Mouse (Mus musculus) adrenal gland, postnatal 36 days (tissue): ENCODE results near the gene Tnfrsf13c. TPM values are rescaled to one million over a fixed set of nuclear protein-coding genes. Genes with fewer than 3 reads are reported as not detected.

Source experiments
- DNase-seq, 2 experiments: peaks; one replicate each; pipeline ENCODE4 v3.0.0; 2021; ENCODE audit warnings: mixed read lengths in 1 of 2
- total RNA-seq, 2 experiments: library from RNA; stranded (reverse); gene quantifications; 2 replicates each; pipeline ENCODE4 v1.2.3; 2021

Gene Tnfrsf13c
- total RNA-seq, 2 experiments from 2014 or later: 0.20 TPM; not detected in 1

DNA sequence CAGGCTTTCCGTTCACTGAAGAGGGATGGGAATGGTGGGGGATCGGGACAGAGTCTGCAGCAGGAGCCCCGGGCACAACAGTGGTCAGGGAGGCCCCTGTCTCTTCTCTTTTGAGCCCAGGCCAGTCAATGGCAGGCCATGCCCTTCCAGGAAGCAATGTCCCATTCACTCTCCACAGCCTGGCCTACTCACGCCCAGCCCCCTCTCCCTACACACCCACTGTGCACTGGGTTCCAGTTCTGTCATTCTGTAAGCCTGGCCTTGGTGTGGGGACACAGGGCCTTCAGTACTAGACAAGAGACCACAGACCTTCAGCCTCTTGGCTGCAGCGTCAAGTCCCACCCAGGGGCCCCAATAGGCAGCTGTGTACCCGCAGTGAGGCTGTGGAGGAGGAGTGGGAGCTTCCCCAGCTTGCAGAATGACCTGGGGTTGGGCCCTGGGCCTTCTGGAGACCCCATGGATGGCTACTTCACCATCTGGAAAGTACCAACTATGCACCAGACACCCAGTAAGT lies 6.0 kb upstream of the Tnfrsf13c start:
- DNase-seq: no peak

DNA sequence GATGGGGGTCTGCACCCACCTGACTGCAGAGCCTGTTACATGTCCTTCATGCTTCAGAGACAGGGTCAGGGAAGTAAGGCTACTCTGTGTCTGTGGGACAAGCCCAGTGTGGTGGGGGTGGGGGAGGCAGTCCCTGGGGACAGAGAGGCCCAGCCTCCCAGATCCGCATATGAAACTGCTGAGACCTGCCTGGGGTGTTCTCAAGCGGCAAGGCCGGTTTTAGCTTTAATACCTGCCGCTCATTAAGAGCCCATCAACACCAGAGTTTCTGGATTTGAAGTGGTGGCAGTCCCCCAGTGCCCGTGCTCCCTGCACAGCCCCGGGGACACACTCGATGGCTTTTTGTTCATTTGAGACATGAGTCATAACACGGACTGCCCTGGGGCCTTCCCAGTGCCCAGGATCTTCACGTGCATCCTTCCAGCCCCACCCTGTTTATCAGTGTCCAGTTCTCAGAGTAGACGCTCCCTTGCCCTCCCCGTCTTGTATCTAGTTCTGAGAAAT lies 5.4 kb upstream of the Tnfrsf13c start:
- DNase-seq: no peak

DNA sequence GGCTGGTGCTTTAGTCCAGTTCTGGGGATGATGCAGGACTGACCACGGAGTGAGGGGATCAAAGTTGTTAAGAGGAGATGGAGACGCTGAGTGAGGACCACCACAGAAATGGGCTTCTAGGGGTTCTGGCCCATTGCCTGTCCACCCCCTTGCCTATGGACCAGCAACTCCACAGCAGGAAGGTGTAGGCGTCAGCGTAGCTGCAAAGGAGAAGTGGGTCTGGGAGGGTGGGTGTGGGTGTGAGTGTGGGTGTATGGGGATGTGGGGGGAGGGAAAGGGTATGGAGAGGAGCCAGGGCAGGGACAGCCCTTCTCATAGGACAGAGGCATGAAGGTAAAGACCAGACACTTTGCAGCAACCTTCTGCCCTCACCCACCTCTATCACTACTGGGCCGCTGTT lies 1.6 kb upstream of the Tnfrsf13c start:
- no peak for DNase-seq

DNA sequence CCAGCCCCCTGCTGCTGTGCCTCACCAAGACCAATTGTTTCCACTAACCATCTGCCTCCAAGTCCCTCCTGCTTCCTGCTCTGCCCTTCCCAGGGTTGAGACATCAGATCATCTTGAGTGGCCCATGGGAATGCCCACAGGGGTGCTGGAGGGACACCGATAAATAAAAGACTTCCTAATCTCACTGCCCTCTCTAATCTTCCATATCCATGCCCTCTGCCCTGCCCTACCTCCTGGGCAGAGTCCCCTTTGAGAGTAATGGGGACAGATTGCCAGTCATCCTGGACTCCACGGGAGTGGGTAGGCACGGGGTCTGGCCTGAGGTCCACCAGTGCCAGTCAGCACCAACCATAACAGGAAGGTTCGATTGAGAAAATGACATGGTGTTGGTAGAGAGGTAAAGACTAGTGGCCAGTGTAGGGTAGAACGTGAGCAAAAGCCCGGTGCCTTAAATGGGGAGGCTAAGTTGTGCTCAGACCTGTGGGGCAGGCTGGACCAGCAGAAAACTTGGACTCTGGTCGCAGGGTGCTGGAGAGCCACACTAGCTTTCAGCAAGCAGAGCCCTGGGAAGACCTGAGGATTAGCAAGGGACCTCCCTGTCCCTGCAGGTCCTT lies 540 bp upstream of the Tnfrsf13c start:
- DNase-seq: no peak

DNA sequence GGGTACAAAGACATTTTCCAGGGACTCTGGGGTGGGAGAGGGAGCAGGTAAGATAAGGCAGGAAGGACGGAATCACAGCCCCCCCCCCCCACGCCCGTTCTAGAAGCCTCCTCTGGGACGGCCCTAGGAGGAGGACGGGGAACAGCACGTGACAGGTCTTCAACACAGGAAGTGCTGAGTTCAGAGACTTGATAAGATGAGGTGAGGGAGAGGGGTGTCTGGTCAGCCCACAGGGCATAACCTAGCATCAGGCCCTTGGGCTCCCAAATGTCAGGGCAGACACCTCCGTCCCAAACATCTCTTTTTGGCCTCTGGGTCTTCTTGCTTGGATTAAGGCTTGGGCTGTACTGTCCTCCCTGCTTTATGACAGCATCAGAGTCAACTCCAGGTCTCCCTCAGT lies 918 bp downstream of the Tnfrsf13c start:
- DNase-seq: no peak

DNA sequence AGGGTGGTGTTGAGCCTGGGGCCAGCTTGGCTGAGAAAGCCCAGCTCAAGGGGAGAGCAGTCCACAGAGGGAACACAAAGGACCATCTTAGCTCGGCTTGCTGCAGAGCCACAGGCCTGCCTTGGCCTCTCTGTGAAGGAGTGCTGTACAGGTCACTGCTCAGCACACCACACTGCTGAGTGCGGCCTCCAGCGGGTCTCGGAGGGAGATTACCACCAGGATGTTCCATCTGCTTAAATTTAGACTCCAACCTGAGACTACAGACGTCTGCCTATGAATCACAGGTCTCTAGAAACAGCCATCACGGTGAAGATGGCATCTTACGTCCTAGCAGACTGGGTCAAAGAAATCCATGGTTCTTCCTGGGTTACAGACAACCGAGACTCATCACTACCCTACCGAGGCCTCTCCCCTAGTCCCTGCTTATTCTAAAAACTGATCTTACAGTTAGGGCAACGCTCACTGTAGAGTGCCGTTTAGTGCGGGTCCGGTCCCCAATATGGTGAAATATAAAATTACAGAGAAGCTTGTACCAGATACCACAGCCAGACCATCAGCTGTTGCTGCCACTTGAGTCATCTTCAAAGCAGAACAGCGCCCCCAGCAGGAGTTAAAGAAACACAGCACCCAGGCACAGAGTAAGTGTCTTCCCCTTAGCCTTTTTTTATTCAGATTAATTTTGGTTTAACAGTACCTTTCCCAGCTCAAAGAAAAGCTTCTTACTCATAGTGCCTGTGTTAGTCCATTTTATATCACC lies 2.9 kb downstream of the Tnfrsf13c start:
- DNase-seq: no peak

DNA sequence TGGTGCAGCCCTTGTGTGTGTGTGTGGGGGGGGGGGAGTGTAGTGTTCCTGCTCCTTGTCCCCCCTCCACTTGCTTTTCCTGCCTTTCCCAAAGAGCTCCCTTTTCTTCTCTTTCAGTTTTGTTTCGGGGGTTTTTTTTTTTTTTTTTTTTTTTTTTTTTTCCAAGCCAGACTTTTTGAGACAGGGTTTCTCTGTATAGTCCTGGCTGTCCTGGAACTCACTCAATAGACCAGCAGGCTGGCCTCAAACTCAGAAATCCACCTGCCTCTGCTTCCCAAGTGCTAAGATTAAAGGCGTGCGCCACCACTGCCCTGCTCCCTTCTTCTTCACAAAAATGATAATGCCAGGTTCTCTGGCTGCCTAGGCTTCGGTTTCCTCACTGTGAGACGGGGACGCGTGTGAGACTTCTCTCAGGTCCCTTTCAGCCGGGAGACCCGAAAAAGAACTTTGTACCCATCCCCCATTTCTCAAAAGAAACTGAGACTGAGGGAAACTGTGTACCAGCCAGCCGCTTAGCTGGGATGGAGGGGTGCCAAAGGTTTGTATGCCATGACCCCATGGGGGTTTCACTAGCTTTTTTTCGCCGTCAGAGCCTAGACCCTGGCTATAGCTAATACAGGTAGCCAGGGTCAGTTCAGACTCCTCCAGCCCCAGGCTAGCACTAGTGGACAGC lies 4.0 kb downstream of the Tnfrsf13c start:
- no peak for DNase-seq

DNA sequence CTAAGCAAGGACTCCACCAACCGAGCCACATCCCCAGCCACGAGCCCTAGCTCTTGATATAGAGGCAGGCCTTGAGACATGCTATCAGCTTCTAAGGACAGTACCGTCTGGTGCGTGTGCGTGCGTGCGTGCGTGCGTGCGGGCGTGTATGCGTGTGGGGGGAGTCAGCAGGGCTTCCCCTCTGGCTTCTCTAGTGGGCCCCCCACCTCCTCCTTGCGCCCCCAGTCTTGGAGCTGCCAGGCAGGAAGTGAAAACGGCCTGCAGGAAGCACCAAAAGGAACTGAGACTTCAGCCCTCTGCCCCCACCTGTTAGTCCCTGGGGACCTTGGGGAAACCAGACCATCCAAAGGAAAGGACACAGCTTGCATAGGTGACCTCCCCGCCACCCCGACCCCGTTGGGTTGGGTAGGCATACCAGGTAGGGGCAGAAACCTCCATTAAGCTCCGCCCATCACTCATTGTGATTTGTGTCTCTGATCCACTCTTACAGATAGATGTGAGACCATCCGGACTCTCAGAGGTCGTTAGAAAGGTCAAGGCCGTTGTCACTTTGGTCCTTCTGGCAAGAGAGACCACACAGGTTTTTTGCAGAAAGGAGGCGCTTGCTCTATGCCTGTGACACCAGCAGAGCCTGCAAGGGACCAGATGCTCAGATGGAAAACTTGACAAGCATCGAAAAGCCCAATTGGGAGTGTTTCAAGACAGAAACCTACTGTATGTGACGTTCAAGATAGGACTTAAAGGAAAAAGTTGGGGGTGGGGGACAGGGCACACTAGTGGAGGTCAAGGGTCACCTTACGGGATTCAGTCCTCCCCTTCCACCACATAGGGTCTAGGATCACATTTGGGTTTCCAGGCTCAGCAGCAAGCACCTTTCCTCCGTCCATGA lies 5.1 kb downstream of the Tnfrsf13c start:
- DNase-seq: no peak

DNA sequence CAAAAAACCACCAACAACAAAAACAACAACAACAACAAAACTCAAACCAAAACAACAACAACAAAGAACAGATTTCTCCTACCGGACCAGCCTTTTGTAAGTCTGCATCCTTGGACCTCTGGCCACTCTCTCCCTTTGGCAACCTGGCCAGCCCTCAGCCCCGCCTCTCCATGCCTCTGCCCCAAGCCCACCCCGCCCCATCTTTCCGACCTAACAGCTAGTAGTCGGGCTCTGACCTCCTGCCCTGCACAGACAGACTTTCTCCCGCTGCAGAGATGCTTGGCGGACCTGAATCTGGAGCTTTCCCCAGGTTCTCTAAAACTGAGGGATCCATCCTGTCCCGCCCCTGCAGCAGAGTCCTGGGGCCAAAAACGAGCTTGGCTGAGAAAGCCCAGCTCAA lies 6.2 kb downstream of the Tnfrsf13c start:
- DNase-seq: no peak

DNA sequence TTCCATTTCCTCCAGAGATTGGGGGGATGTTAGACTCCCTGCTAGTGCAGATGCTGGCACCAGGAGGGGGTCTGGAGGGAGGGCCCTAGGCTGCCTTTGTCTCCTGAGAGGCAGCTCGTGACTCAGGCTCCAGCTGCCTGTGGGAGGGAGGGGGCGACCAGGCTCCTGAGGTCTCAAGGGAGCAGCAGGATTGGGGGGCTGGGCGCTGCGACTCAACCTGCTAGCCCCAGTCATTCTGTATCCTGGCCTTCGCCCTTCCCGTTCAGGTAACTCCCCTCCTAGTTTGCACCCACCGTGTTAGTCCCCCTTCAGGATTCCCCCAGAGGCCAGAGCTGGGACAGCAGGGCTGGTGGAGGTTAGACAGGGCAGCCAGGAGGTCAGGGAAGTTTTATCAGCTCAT lies 7.1 kb downstream of the Tnfrsf13c start:
- DNase-seq: no peak

DNA sequence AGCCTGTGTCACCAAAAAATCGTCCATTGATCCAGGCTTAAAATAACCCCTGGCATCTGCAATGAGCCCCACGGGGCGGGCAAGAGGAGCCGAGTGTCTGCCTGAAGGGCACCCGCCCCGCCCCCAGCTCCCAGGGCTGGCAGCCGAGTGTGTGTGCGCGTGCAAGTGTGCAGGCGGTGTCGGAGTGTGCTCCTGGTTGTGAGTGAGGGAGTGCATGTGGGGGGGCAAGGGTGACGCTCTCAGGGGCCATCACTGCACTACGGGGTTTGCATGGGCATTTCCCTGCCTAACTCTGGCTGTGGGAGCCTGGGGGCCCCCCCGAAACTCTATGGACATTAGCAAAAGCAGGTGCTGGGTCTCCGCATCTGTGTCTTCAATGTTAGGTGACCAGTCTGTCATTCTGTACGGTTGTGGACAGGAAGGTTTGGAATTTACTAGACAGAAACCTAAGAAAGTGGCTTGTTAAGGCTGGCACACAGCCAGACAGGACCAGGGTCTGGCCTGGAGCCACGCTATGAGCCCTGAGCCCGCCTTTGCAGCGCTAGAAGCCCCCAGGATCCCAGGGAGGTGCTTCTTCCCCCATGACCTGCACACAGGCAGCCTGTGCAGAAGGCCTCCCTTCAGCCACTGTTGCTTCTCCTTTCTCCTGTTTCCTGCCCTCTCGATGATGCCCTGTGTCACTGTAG lies 7.9 kb downstream of the Tnfrsf13c start:
- no peak for DNase-seq

DNA sequence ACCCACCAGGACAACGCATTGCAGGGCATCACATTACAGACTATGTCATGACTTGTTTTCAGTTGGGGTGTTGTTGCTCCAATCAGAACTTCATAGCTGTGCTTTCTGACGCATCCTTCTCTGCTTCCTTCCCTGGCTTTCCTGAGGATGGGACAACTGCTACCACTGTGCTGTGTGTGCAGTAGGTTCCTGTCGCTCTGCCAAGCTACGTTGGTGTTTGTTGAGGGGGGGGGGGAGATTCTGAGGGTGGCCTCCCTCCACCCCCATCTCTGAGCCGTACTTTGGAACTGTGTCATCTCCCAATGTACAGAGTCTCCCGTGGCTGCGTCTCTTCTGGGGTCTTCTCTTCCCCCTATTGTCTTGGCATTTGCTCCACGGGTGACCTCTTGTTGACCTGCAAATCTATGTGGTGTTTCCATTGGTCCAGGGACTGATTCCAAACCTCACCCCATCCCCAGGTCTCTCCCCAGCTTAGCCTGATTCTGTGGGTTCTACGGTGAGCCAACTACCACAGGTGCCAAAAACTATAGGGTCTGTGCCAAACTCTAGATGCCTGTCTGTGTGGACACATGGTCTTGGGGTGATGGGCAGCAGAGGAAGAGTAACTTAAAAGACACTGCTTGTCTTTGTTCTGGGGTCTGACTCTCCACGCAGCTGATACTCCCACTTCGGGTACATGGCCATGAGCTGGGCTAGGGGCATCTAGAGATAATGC lies 8.7 kb downstream of the Tnfrsf13c start:
- DNase-seq: no peak

DNA sequence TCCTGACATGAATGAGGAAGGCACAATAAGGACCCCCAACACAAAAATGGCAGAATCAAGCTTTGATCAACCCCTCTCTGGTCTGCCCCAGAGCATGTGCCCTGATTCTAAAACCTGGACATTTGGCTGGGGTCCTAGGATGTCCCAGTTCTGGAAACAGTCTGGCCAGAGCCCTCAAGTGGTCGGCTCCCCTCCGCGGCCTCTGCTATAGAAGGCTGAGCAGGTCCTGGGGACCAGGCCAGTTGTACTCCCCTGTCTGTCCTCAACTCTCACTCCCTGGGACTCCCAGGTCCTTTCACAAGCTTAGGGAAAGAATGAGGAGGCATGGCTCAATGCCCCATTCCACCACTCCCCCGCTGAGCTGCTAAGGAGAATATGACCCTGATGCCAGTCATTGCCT lies 10.9 kb downstream of the Tnfrsf13c start:
- DNase-seq: no peak

DNA sequence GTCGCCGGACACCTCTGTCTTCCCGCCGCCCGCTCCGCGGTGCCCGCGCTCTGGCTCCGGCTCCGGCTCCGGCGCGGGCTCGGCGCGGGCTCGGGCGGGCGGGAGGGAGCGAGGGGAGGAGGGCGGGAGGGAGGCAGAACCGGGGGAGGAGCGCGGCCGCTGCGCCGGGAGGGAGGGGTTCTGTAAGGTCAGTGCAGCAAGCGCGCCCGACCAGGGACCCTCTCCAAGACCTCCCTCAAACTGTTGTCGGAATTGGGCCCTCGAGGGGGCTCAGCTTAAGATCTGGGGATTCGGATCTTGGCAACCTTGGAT lies 11.5 kb downstream of the Tnfrsf13c start, which contains the start of gene Shisa8:
Gene Shisa8 (minus strand): TSS at position 64 of the 312 bp plus-strand sequence.
- DNase-seq: peak; percentile 24 to 48

DNA sequence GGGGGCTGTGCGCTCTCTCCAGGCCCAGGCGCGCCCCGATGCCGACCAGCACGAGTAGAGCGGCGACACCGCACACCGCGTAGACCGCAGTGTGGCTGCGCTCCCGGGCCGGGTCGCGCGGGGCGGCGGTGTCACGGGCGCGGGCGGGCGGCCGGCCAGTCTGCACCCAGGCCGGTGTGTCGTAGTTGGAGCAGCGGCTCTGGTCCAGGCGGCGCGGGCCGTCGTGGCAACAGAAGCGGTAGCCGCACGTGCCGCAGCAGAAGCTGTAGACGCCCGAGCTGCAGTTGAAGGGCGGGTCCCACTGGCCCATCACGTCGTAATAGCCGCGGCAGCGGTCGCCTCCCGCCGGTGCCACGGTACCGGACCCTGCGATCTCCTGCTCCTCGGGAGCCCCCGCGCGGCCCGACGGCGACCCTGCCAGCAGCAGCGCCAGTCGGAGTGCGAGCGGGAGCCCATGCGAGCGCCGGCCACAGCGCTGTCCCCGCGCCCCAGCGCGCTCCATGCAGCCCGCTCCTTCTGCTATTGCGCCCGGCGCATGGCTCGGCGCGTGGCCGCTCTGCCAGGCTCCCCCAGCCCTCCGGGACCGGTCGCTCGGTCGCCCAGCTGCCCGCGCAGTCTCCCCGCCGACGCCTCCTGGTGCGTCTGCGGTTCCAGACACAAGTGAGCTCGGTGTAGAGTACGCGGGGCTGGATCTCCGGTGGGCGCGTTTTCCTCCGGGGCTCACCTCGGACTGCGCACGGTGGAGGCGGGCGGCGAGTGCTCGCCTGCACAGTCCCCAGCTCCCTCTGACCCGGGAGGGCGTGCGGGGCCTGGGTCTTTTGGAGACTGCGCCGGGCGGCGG lies 12.0 kb downstream of the Tnfrsf13c start:
- peak; percentile 17 to 25 for DNase-seq

DNA sequence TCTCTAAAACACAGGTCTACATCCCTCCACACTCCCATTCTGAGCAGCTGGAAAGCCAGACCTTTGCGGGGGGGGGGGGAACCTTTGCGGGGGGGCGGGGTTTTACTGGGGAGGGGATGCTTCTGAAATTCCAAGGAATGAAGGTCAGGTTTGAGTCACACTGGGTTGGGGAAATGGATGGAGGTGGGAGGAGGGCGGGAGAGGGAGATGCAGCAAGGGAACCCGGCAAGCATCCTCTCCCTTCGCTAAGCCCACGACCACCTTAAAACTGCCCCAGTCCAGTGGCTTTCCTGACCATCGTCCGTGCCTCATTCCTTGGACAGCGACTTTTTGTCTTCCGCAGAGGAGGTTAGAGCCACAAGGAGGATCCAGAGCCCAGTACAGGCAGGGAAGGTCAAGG lies 12.9 kb downstream of the Tnfrsf13c start:
- DNase-seq: no peak

DNA sequence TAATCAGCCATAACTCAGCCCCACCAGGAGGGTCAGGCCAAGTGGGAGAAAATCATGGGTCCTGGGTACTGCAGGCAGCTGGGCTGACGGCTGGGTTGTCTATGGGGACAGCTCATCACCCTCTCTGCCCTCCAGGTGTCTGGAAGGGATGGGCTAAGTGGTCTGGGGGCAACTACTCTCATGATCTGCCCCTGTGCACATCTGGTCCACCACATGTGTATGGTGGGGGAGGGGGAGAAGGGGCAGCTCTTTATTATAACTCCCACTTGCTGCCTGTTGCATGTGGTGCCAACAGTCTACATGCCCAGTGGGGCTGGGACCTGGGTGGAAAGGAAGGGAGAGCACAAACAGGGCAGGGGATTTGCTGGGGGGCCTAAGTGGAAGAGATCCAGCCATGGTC lies 13.4 kb downstream of the Tnfrsf13c start:
- DNase-seq: no peak

DNA sequence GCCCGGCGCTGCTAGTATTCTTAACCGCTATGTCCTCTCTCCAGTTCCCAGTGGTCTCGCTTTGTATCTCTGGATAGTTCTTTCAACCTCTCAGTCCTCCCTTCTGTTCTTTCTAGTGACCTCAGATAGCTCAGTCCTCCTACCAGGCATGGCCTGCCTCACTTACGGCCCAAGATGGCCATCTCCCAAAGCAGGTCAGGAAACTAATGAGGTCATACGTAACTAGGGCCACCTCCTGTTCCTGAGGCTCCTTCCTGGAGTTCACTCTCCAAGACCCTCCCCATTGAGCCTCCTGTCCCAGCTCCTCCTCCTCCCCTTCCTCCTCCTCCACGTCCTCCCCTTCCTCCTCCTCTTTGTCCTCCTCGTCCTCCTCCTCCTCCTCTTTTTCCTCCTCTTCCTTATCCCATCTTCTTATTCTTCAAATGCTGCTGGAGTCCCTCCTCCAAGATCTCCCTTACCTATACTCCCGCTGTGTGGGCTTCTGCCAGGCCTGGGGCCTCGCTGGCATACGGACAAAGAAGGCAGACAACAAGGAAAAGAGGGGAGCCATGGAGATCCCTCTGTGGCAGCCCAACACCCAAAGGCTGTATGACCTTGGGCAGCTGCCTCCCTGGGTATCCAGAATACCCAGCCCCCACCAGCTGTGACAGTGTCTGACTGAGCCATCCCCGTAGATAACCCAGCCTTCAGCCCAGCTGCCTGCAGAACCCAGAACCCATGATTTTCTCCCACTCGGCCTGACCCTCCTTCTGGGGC lies 14.7 kb downstream of the Tnfrsf13c start:
- DNase-seq: no peak

DNA sequence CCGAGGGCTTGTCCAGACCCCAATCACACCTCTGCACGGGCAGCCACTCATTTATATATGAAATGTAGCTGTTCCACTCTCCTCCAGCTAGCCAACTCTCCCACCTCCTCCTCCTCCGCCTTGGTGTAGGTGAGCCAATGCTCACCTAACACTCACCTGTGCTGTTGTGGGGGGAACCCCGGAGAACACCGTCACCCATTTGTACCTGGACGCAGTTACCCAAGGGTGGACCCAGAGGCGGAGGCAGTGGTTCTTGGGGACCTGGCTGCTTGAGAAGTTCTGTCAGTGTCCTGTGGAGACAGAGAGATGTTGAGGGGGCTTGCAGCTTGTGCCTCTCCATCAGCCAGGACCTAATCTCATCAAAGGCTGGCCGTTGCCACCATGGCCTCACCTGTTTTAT lies 15.9 kb downstream of the Tnfrsf13c start:
- no peak for DNase-seq
